Mouse (Mus musculus) limb, embryonic 13.5 days (tissue): ENCODE data around the gene Gm45521. TPM values are rescaled to one million over a fixed set of nuclear protein-coding genes. Genes with fewer than 3 reads are reported as not detected.

Experiments
- ATAC-seq: fragments of 200-750 bp; cut with Nextera tagmentation; 2 replicates; pipeline ENCODE4 v1.8.0; 2017; ENCODE audit warnings: low read depth, moderate number of reproducible peaks, moderate TSS enrichment; ENCODE audit not compliant: low FRiP score
- H3K27ac ChIP-seq: fragments of 300-500 bp; sonication (generic); 2 replicates; pipeline ENCODE4 v1.5.1; 2015; ENCODE audit warnings: inconsistent platforms, mild to moderate bottlenecking, moderate library complexity
- H3K27me3 ChIP-seq: fragments of 300-500 bp; sonication (generic); 2 replicates; pipeline ENCODE4 v1.6.1; 2015; ENCODE audit warnings: mild to moderate bottlenecking, inconsistent platforms
- H3K36me3 ChIP-seq: fragments of 300-500 bp; sonication (generic); 2 replicates; pipeline ENCODE4 v1.6.1; 2015; ENCODE audit warnings: inconsistent platforms, mild to moderate bottlenecking, moderate library complexity
- H3K4me1 ChIP-seq: fragments of 300-500 bp; sonication (generic); 2 replicates; pipeline ENCODE4 v1.6.1; 2015; ENCODE audit warnings: inconsistent platforms
- H3K4me2 ChIP-seq: fragments of 300-500 bp; sonication (generic); replicated peaks from 2 replicates; pipeline ENCODE4 v1.6.1; 2015; ENCODE audit warnings: inconsistent platforms, mild to moderate bottlenecking, moderate library complexity
- H3K4me3 ChIP-seq: fragments of 300-500 bp; sonication (generic); 2 replicates; pipeline ENCODE4 v1.5.1; 2015; ENCODE audit warnings: moderate library complexity, mild to moderate bottlenecking, inconsistent platforms
- H3K9ac ChIP-seq: fragments of 300-500 bp; sonication (generic); 2 replicates; pipeline ENCODE4 v1.6.1; 2015; ENCODE audit warnings: mild to moderate bottlenecking, inconsistent platforms
- H3K9me3 ChIP-seq: fragments of 300-500 bp; sonication (generic); 2 replicates; pipeline ENCODE4 v1.6.1; 2016; ENCODE audit warnings: inconsistent platforms
- WGBS: fragments of 180-500 bp; shearing (Covaris S2); methylation state at CpG from one replicate; pipeline ENCODE4 v1.1.7; 2015; 5-methylcytosine and 5-hydroxymethylcytosine counted together
- polyA plus RNA-seq: library from polyadenylated mRNA; unstranded; fragments of >200 nt; fragmentation: Nextera tagmentation; extraction: Ambion mirVana; gene quantifications from 2 replicates; pipeline ENCODE4 v1.2.1, GENCODE M21; 2015

Gene Gm45521
- polyA plus RNA-seq, 1 experiment from 2014 or later: not detected

GRCm38 (mm10) chr14:7960616-7961015 lies 3.5 kb downstream of the Gm45521 start:
- 60% methylated on average over 11 of the region's 11 CpGs for WGBS
- no peak overlapping the region for H3K9ac ChIP-seq
- no peak overlapping the region for H3K4me2 ChIP-seq
- H3K9me3 ChIP-seq: no peaks in the 10 kb centered on the region
- no peak overlapping the region for H3K4me3 ChIP-seq
- H3K27ac ChIP-seq: no peak overlapping the region
- H3K27me3 ChIP-seq: no peaks in the 10 kb centered on the region
- peak; percentile 26; the same call in 1 of the 2 replicates for ATAC-seq
- H3K4me1 ChIP-seq: peaks cover 14% of the 10 kb centered on the region; the same call in 1 of the 2 replicates
- no peaks in the 10 kb centered on the region for H3K36me3 ChIP-seq

- Histone ChIP-seq H3K4me2 (no peak overlapping the region), H3K36me3 (no peaks in the 10 kb centered on the region), H3K27ac (no peak overlapping the region), H3K27me3 (no peaks in the 10 kb centered on the region), H3K4me1 (peaks cover 14% of the 10 kb centered on the region; the same call in 1 of the 2 replicates), H3K9ac (no peak overlapping the region), H3K4me3 (no peak overlapping the region), H3K9me3 (no peaks in the 10 kb centered on the region)
- ATAC-seq: no peak
- WGBS: 72% methylated on average over 5 of the region's 5 CpGs
Measured at GRCm38 (mm10) chr14:7961714-7962113, 4.6 kb downstream of the Gm45521 start.

GRCm38 (mm10) chr14:7962626-7963025 lies 5.5 kb downstream of the Gm45521 start:
- Histone ChIP-seq H3K4me1 (peaks cover 9% of the 10 kb centered on the region; the same call in 1 of the 2 replicates), H3K36me3 (no peaks in the 10 kb centered on the region), H3K4me3 (no peak overlapping the region), H3K27me3 (no peaks in the 10 kb centered on the region), H3K27ac (no peak overlapping the region), H3K9ac (no peak overlapping the region), H3K4me2 (no peak overlapping the region), H3K9me3 (no peaks in the 10 kb centered on the region)
- 84% methylated on average over 2 of the region's 2 CpGs for WGBS
- ATAC-seq: no peak

GRCm38 (mm10) chr14:7963160-7963559 lies 6.1 kb downstream of the Gm45521 start:
- Histone ChIP-seq H3K9me3 (no peaks in the 10 kb centered on the region), H3K27me3 (no peaks in the 10 kb centered on the region), H3K4me3 (no peak overlapping the region), H3K4me1 (peaks cover 9% of the 10 kb centered on the region; the same call in 1 of the 2 replicates), H3K36me3 (no peaks in the 10 kb centered on the region), H3K27ac (no peak overlapping the region), H3K9ac (no peak overlapping the region), H3K4me2 (no peak overlapping the region)
- WGBS: 58% methylated on average over 7 of the region's 7 CpGs
- ATAC-seq: no peak

GRCm38 (mm10) chr14:7964219-7964889 lies 7.3 kb downstream of the Gm45521 start:
- Histone ChIP-seq H3K36me3 (no peaks in the 10 kb centered on the region), H3K27ac (no peak overlapping the region), H3K27me3 (no peaks in the 10 kb centered on the region), H3K9me3 (no peaks in the 10 kb centered on the region), H3K4me3 (no peak overlapping the region), H3K4me1 (peaks cover 8% of the 10 kb centered on the region; the same call in 1 of the 2 replicates), H3K9ac (no peak overlapping the region), H3K4me2 (no peak overlapping the region)
- 53% methylated on average over 11 of the region's 11 CpGs for WGBS
- 0 out of 2 replicates have a peak, but pooled peaks have one; percentile 42 for ATAC-seq

GRCm38 (mm10) chr14:7971889-7972493 lies 14.9 kb downstream of the Gm45521 start:
- Histone ChIP-seq H3K4me2 (no peak overlapping the region), H3K9me3 (no peaks in the 10 kb centered on the region), H3K4me3 (no peak overlapping the region), H3K36me3 (no peaks in the 10 kb centered on the region), H3K9ac (no peak overlapping the region), H3K4me1 (no peaks in the 10 kb centered on the region), H3K27me3 (no peaks in the 10 kb centered on the region), H3K27ac (no peak overlapping the region)
- 67% methylated on average over 10 of the region's 10 CpGs for WGBS
- no peak for ATAC-seq

GRCm38 (mm10) chr14:7974643-7975042 lies 17.6 kb downstream of the Gm45521 start:
- 78% methylated on average over 1 of the region's 1 CpGs for WGBS
- ATAC-seq: no peak
- no peak overlapping the region for H3K4me3 ChIP-seq

GRCm38 (mm10) chr14:7975177-7975576 lies 18.1 kb downstream of the Gm45521 start:
- no peak for ATAC-seq
- Histone ChIP-seq H3K4me1 (no peaks in the 10 kb centered on the region), H3K9me3 (no peaks in the 10 kb centered on the region), H3K27ac (no peak overlapping the region), H3K4me2 (no peak overlapping the region), H3K4me3 (no peak overlapping the region), H3K27me3 (no peaks in the 10 kb centered on the region), H3K9ac (no peak overlapping the region), H3K36me3 (no peaks in the 10 kb centered on the region)
- 80% methylated on average over 6 of the region's 6 CpGs for WGBS

More at GRCm38 (mm10) chr14:7974643-7975042, 17.6 kb downstream of the Gm45521 start:
- H3K27me3 ChIP-seq: no peaks in the 10 kb centered on the region
- no peaks in the 10 kb centered on the region for H3K4me1 ChIP-seq
- no peak overlapping the region for H3K27ac ChIP-seq
- H3K4me2 ChIP-seq: no peak overlapping the region
- no peak overlapping the region for H3K9ac ChIP-seq
- H3K36me3 ChIP-seq: no peaks in the 10 kb centered on the region
- H3K9me3 ChIP-seq: no peaks in the 10 kb centered on the region

GRCm38 (mm10) chr14:7977471-7977870 lies 20.4 kb downstream of the Gm45521 start:
- H3K4me2 ChIP-seq: no peak overlapping the region
- 90% methylated on average over 1 of the region's 1 CpGs for WGBS
- no peak for ATAC-seq
- H3K27me3 ChIP-seq: no peaks in the 10 kb centered on the region
- H3K27ac ChIP-seq: no peak overlapping the region
- no peak overlapping the region for H3K4me3 ChIP-seq
- H3K9ac ChIP-seq: no peak overlapping the region
- no peaks in the 10 kb centered on the region for H3K9me3 ChIP-seq
- no peaks in the 10 kb centered on the region for H3K4me1 ChIP-seq
- no peaks in the 10 kb centered on the region for H3K36me3 ChIP-seq

GRCm38 (mm10) chr14:7978183-7978582 lies 21.1 kb downstream of the Gm45521 start:
- 94% methylated on average over 1 of the region's 1 CpGs for whole genome bisulfite sequencing
- H3K27ac ChIP-seq: no peak overlapping the region
- no peaks in the 10 kb centered on the region for H3K27me3 ChIP-seq
- H3K9me3 ChIP-seq: no peaks in the 10 kb centered on the region
- no peaks in the 10 kb centered on the region for H3K4me1 ChIP-seq
- no peak overlapping the region for H3K4me3 ChIP-seq
- no peak overlapping the region for H3K9ac ChIP-seq
- H3K4me2 ChIP-seq: no peak overlapping the region
- no peak for ATAC-seq
- no peaks in the 10 kb centered on the region for H3K36me3 ChIP-seq

- no peak overlapping the region for H3K27ac ChIP-seq
- no peaks in the 10 kb centered on the region for H3K27me3 ChIP-seq
- WGBS: 88% methylated on average over 1 of the region's 1 CpGs
- no peaks in the 10 kb centered on the region for H3K4me1 ChIP-seq
- H3K9ac ChIP-seq: no peak overlapping the region
- no peaks in the 10 kb centered on the region for H3K9me3 ChIP-seq
- ATAC-seq: no peak
- H3K4me2 ChIP-seq: no peak overlapping the region
- H3K4me3 ChIP-seq: no peak overlapping the region
- H3K36me3 ChIP-seq: no peaks in the 10 kb centered on the region
Measured at GRCm38 (mm10) chr14:7981226-7981625, 24.1 kb downstream of the Gm45521 start.

GRCm38 (mm10) chr14:7986913-7987312 lies 29.8 kb downstream of the Gm45521 start:
- no peak for ATAC-seq
- WGBS: 94% methylated on average over 6 of the region's 6 CpGs
- no peak overlapping the region for H3K4me3 ChIP-seq

More at GRCm38 (mm10) chr14:7986913-7987312, 29.8 kb downstream of the Gm45521 start:
- Histone ChIP-seq H3K36me3 (no peaks in the 10 kb centered on the region), H3K4me1 (peaks cover under 1% of the 10 kb centered on the region; the same call in 1 of the 2 replicates), H3K4me2 (no peak overlapping the region), H3K27me3 (no peaks in the 10 kb centered on the region), H3K27ac (no peak overlapping the region), H3K9me3 (no peaks in the 10 kb centered on the region), H3K9ac (no peak overlapping the region)
